9 mouse cellular contexts compared by ENCODE assay signal in genomic region chr10:8323304-8323765, GRCm38 (mm10).
DNase-seq lines count a peak whose midpoint lies in the region; ATAC-seq and TF ChIP-seq lines count a peak whose summit lies in the region.
"Had no signal": no experiment of that assay in that cellular context is flagged by ENCODE, and none has a peak within 500 bp of the region (broad histone marks: within the 10 kb centered on the region; RNA-seq: fewer than 3 reads in every experiment).

No protein-coding gene starts in this region.

- TF ChIP-seq CTCF in liver, adult 2 months (IDR thresholded peaks at IDR 0.05; ENCODE audit: low read depth, low read length) = peak; percentile 76
- peak; percentile 88 for TF ChIP-seq CTCF in cerebellum, adult 2 months (IDR thresholded peaks at IDR 0.05; ENCODE audit: borderline replicate concordance, insufficient read depth, low read depth, low read length)
- TF ChIP-seq CTCF in liver, postnatal 0 days (IDR thresholded peaks at IDR 0.05; ENCODE audit: low read depth) = peak; percentile 83

- no peak overlapping the region for H3K27ac ChIP-seq in liver, adult 2 months (replicated peaks; ENCODE audit: insufficient read depth, low read depth, low read length)
- H3K27ac ChIP-seq in liver, embryonic 11.5 days (ENCODE audit: low read depth, low read length) = no peak overlapping the region
- H3K27ac ChIP-seq in cerebellum, adult 2 months (ENCODE audit: insufficient read depth, low read length) = no peak overlapping the region
- no peak overlapping the region for H3K27ac ChIP-seq in kidney, embryonic 15.5 days
- no peak overlapping the region for H3K27ac ChIP-seq in liver, postnatal 0 days (ENCODE audit: low read depth)
- H3K27ac ChIP-seq: embryonic facial prominence, embryonic 12.5 days had no signal

- no peak overlapping the region for H3K4me3 ChIP-seq in liver, adult 2 months (ENCODE audit: insufficient read depth, low read depth, low read length)
- no peak overlapping the region for H3K4me3 ChIP-seq in liver, embryonic 11.5 days (ENCODE audit: low read depth, low read length)
- no peak overlapping the region for H3K4me3 ChIP-seq in cerebellum, adult 2 months (replicated peaks; ENCODE audit: insufficient read depth, low read depth, low read length)
- H3K4me3 ChIP-seq in kidney, embryonic 15.5 days (replicated peaks) = no peak overlapping the region
- no peak overlapping the region for H3K4me3 ChIP-seq in liver, postnatal 0 days (ENCODE audit: low read depth, low read length)
- H3K4me3 ChIP-seq: embryonic facial prominence, embryonic 12.5 days had no signal

- no peaks in the 10 kb centered on the region for H3K36me3 ChIP-seq in liver, adult 2 months (ENCODE audit: control insufficient read depth, insufficient read depth, low read length)
- H3K36me3 ChIP-seq in liver, embryonic 11.5 days (ENCODE audit: control insufficient read depth, insufficient read depth, low read length) = no peaks in the 10 kb centered on the region
- no peaks in the 10 kb centered on the region for H3K36me3 ChIP-seq in kidney, embryonic 15.5 days
- H3K36me3 ChIP-seq in liver, postnatal 0 days (replicated peaks; ENCODE audit: insufficient read depth, low read length) = no peaks in the 10 kb centered on the region
- H3K36me3 ChIP-seq: embryonic facial prominence, embryonic 12.5 days had no signal

- no peaks in the 10 kb centered on the region for H3K4me1 ChIP-seq in liver, adult 2 months (ENCODE audit: control insufficient read depth, insufficient read depth, low read length)
- H3K4me1 ChIP-seq in liver, embryonic 11.5 days (replicated peaks; ENCODE audit: control insufficient read depth, insufficient read depth, low read length) = no peaks in the 10 kb centered on the region
- H3K4me1 ChIP-seq in cerebellum, adult 2 months (ENCODE audit: control insufficient read depth, insufficient read depth, low read length) = peaks cover 3% of the 10 kb centered on the region; the same call in 1 of the 2 replicates
- H3K4me1 ChIP-seq in kidney, embryonic 15.5 days = no peaks in the 10 kb centered on the region
- no peaks in the 10 kb centered on the region for H3K4me1 ChIP-seq in liver, postnatal 0 days (ENCODE audit: insufficient read depth)
- H3K4me1 ChIP-seq: embryonic facial prominence, embryonic 12.5 days had no signal

- no peaks in the 10 kb centered on the region for H3K27me3 ChIP-seq in liver, adult 2 months (ENCODE audit: control insufficient read depth, insufficient read depth, low read length)
- H3K27me3 ChIP-seq in liver, embryonic 11.5 days (replicated peaks; ENCODE audit: control insufficient read depth, insufficient read depth, low read length) = no peaks in the 10 kb centered on the region
- H3K27me3 ChIP-seq in cerebellum, adult 2 months (ENCODE audit: control insufficient read depth, insufficient read depth, low read length) = no peaks in the 10 kb centered on the region
- H3K27me3 ChIP-seq in kidney, embryonic 15.5 days = no peaks in the 10 kb centered on the region
- H3K27me3 ChIP-seq in liver, postnatal 0 days (ENCODE audit: insufficient read depth, low read length) = no peaks in the 10 kb centered on the region
- H3K27me3 ChIP-seq: embryonic facial prominence, embryonic 12.5 days had no signal

- TF ChIP-seq POLR2A in liver, adult 2 months (IDR thresholded peaks at IDR 0.05; ENCODE audit: extremely low read depth, insufficient read depth, low read length) = no peak
- TF ChIP-seq POLR2A in cerebellum, adult 2 months (IDR thresholded peaks at IDR 0.05; ENCODE audit: borderline replicate concordance, insufficient read depth, low read length) = no peak

- H3K9me3 ChIP-seq in liver, embryonic 11.5 days (ENCODE audit: control insufficient read depth, low read length) = 0 out of 2 replicates have a peak, but pooled peaks cover 2% of the 10 kb centered on the region
- H3K9me3 ChIP-seq in kidney, embryonic 15.5 days (replicated peaks) = no peaks in the 10 kb centered on the region; the same call in 1 of the 2 replicates
- H3K9me3 ChIP-seq in liver, postnatal 0 days (ENCODE audit: low read length) = no peaks in the 10 kb centered on the region
- H3K9me3 ChIP-seq: embryonic facial prominence, embryonic 12.5 days had no signal

- peak; percentile 50 for DNase-seq in liver, adult 2 months (ENCODE audit: extremely low read depth, low read depth, low spot score)
- DNase-seq in liver, embryonic 11.5 days (ENCODE audit: low spot score) = no peak
- peak; percentile 65 to 76 for DNase-seq in cerebellum, adult 2 months
- peak; percentile 56 to 75 for DNase-seq in frontal cortex, postnatal 36 days (ENCODE audit: low spot score in 2 of 2)
- peak; percentile 56 for DNase-seq in liver, postnatal 0 days
- DNase-seq in ovary, postnatal 10 days (ENCODE audit: low spot score) = peak; percentile 35
- DNase-seq in thymus, postnatal 25 days = peak; percentile 65

- no peak for TF ChIP-seq EP300 in liver, postnatal 0 days (IDR thresholded peaks at IDR 0.05; ENCODE audit: low read depth)

- no peaks in the 10 kb centered on the region for H3K79me2 ChIP-seq in liver, adult 2 months (ENCODE audit: control insufficient read depth, insufficient read depth, low read length)

- no peak overlapping the region for H3K4me2 ChIP-seq in liver, embryonic 11.5 days
- H3K4me2 ChIP-seq in kidney, embryonic 15.5 days = no peak overlapping the region
- H3K4me2 ChIP-seq in liver, postnatal 0 days (ENCODE audit: low read depth, low read length) = no peak overlapping the region
- H3K4me2 ChIP-seq: embryonic facial prominence, embryonic 12.5 days had no signal

- H3K9ac ChIP-seq in liver, adult 2 months (ENCODE audit: low read depth, low read length) = no peak overlapping the region
- no peak overlapping the region for H3K9ac ChIP-seq in liver, embryonic 11.5 days (ENCODE audit: low read depth, low read length)
- no peak overlapping the region for H3K9ac ChIP-seq in kidney, embryonic 15.5 days
- no peak overlapping the region for H3K9ac ChIP-seq in liver, postnatal 0 days (replicated peaks)
- H3K9ac ChIP-seq: embryonic facial prominence, embryonic 12.5 days had no signal

- no peak for ATAC-seq in liver, embryonic 11.5 days (replicated peaks; ENCODE audit: low FRiP score)
- ATAC-seq in kidney, embryonic 15.5 days (replicated peaks; ENCODE audit: low FRiP score) = 0 out of 2 replicates have a peak, but pooled peaks have one; percentile 25
- ATAC-seq in liver, postnatal 0 days = no peak

- 9% methylated on average over 2 of the region's 2 CpGs for WGBS in liver, adult 2 months
- 44% methylated on average over 2 of the region's 2 CpGs for WGBS in liver, embryonic 11.5 days
- 3% methylated on average over 2 of the region's 2 CpGs for WGBS in cerebellum, adult 2 months
- 38% methylated on average over 2 of the region's 2 CpGs for WGBS in kidney, embryonic 15.5 days
- WGBS in liver, postnatal 0 days (ENCODE audit: insufficient replicate concordance) = 39% methylated on average over 2 of the region's 2 CpGs
